Mouse (Mus musculus) forebrain, embryonic 14.5 days (tissue): ENCODE measurements around the gene Hist1h3d. TPM values are rescaled to one million over a fixed set of nuclear protein-coding genes. Genes with fewer than 3 reads are reported as not detected.
A peak's percentile ranks its signal among the peaks of the same experiment; 100 is the strongest.
"Not testable (repeated sequence)": the region's sequence is repeated elsewhere in the genome, so short reads cannot be mapped to it uniquely, and the experiment has no call there.

ENCODE experiments used
- ATAC-seq: fragments of 200-750 bp; cut with Nextera tagmentation; 2 replicates; pipeline ENCODE4 v1.8.0; 2017; ENCODE audit warnings: mild to moderate bottlenecking, moderate library complexity
- DNase-seq: peaks from one replicate; pipeline ENCODE4 v3.0.0-alpha.2; 2015; ENCODE audit warnings: low spot score
- H3K27ac ChIP-seq: fragments of 300-500 bp; sonication (generic); 2 replicates; pipeline ENCODE4 v1.5.1; 2014; ENCODE audit warnings: low read depth, mild to moderate bottlenecking, control low read depth, low read length, moderate library complexity
- H3K27me3 ChIP-seq: fragments of 300-500 bp; sonication (generic); replicated peaks from 2 replicates; pipeline ENCODE4 v1.6.1; 2014; ENCODE audit warnings: low read length, control low read depth, mixed read lengths; ENCODE audit not compliant: control insufficient read depth, insufficient read depth
- H3K36me3 ChIP-seq: fragments of 300-500 bp; sonication (generic); 2 replicates; pipeline ENCODE4 v1.6.1; 2014; ENCODE audit warnings: low read length, control low read depth; ENCODE audit not compliant: control insufficient read depth, insufficient read depth
- H3K4me1 ChIP-seq: fragments of 300-500 bp; sonication (generic); 2 replicates; pipeline ENCODE4 v1.6.1; 2014; ENCODE audit warnings: antibody characterized with exemption, low read length, control low read depth; ENCODE audit not compliant: control insufficient read depth, insufficient read depth
- H3K4me2 ChIP-seq: fragments of 300-500 bp; sonication (generic); 2 replicates; pipeline ENCODE4 v1.6.1; 2014; ENCODE audit warnings: mild to moderate bottlenecking, control low read depth, low read length
- H3K4me3 ChIP-seq: fragments of 300-500 bp; sonication (generic); 2 replicates; pipeline ENCODE4 v1.5.1; 2014; ENCODE audit warnings: low read depth, low read length, control low read depth
- H3K9ac ChIP-seq: fragments of 300-500 bp; sonication (generic); 2 replicates; pipeline ENCODE4 v1.6.1; 2014; ENCODE audit warnings: mild to moderate bottlenecking, low read length, control low read depth, moderate library complexity
- H3K9me3 ChIP-seq: fragments of 300-500 bp; sonication (generic); replicated peaks from 2 replicates; pipeline ENCODE4 v1.6.1; 2016; ENCODE audit warnings: low read length, control low read depth, mixed read lengths; ENCODE audit not compliant: control insufficient read depth
- WGBS: fragments of 180-500 bp; shearing (Covaris S2); extraction: QIAGEN DNeasy Blood & Tissue Kit; methylation state at CpG from one replicate; pipeline ENCODE4 v1.1.7; 2014; 5-methylcytosine and 5-hydroxymethylcytosine counted together
- microRNA-seq: library from miRNA; unstranded; fragments of <30 nt; microRNA quantifications from one replicate; pipeline ENCODE4, GENCODE M21; 2016
- polyA plus RNA-seq: library from polyadenylated mRNA; unstranded; fragments of >200 nt; fragmentation: Nextera tagmentation; extraction: Ambion mirVana; gene quantifications from 2 replicates; pipeline ENCODE4 v1.2.1, GENCODE M21; 2014

The Hist1h3d gene
- polyA plus RNA-seq, 1 experiment from 2014 or later, result 5.8 TPM

DNA sequence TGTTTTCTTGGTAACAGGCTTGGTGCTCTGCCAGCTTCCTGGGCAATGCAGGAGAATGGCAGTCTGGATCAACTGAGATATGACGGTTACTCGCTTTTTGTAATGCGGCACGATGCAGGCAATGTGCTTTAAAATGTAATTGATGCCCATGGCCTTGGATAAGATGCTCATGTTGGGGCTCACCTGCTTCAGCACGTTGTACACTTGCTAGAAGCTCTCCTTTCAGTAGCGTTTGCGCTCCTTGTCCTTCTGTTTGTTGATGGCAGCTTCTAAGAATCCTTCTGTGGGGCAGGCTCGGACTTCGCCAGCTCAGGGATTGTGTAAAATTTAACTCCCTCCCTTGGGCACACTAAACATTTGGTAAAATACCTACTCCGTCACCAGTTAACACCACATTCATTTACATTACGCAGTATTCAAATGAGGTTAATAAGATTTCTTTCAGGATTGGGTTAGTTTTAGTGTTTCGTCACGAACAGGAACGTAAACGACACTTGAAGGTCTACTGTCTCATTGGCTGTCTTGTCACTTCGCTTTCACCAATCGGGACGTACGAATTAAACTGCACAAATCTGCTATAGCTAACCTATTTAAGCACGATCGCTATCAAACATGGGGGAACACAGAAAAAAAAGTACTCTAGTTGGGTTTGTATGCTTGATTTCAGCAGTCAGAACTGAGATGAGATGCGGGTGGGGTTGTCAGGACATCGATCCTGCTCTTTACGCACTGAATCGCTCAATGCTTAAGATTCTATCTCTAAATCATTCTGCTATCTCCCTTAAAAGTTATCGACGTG is 45.4 kb downstream of the Hist1h3d start, which contains the start of gene Hist1h2be:
Gene Hist1h2be, minus strand, starts transcription at position 392 of the 799 bp plus-strand sequence.
- Histone ChIP-seq H3K27me3 (no peaks in the 10 kb centered on the region), H3K4me2 (peak within 1 kb of the TSS; percentile 98), H3K4me1 (peaks cover 10% of the 10 kb centered on the region), H3K4me3 (peak within 1 kb of the TSS; percentile 60), H3K36me3 (no peaks in the 10 kb centered on the region), H3K27ac (peak within 1 kb of the TSS; percentile 81), H3K9me3 (no peaks in the 10 kb centered on the region), H3K9ac (peak within 1 kb of the TSS; percentile 91)
- DNase-seq (peak; percentile 98), ATAC-seq (peak; percentile 91)
- under 1% methylated on average over 27 of the region's 27 CpGs for WGBS

DNA sequence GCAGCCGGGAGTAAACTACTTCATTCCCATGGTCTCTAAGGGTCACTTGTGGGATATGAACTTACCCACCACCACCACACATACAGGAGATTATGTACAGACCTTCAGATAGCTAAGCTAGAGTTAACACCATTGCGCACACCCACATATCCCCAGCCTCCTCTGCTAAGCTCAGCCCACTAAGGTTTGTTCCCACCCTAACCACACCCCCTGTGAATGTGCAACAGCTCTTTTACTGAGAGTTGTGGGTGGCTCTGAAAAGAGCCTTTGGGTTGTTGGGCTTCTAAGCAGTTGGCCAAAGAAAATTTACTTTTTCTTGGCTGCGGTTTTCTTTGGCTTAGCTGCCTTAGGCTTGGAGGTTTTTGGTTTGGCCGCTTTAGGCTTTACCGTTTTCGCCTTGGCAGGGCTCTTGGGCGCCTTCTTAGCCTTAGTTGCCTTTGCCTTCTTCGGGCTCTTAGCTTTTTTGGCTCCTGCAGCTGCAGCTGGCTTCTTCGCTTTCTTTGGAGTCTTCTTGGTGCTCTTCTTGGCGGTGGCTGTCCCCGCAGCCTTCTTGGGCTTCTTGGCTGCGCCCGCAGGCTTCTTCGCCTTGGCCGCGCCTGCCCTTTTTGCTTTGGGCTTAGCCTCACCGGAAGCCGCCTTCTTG is 46.1 kb downstream of the Hist1h3d start:
- no peaks in the 10 kb centered on the region for H3K36me3 ChIP-seq
- H3K4me2 ChIP-seq, result peak overlapping the region; percentile 98
- H3K27me3 ChIP-seq, result no peaks in the 10 kb centered on the region
- ATAC-seq (peak; percentile 80), DNase-seq (peak; percentile 81)
- WGBS, result under 1% methylated on average over 18 of the region's 18 CpGs
- peaks cover 10% of the 10 kb centered on the region for H3K4me1 ChIP-seq
- peak overlapping the region; percentile 81 for H3K27ac ChIP-seq
- no peaks in the 10 kb centered on the region for H3K9me3 ChIP-seq
- peak overlapping the region; percentile 91 for H3K9ac ChIP-seq
- H3K4me3 ChIP-seq, result peak overlapping the region; percentile 60

DNA sequence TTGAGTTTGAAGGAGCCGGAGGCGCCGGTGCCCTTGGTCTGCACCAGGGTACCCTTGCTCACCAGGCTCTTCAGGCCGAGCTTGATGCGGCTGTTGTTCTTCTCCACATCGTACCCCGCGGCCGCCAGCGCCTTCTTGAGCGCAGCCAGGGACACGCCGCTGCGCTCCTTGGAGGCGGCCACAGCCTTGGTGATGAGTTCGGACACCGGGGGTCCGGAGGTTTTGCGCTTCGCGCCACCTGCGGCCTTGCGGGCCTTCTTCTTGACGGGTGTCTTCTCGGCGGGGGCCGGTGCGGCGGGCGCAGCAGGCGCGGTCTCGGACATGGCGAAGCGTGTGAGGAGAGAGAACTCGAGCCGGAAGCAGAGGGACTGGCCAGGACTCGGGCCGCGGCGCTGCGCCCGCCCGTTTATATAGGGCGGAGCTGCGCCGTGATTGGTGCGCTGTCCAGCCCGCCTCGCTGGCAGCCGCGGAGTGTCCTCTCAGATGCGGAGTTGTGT is 46.7 kb downstream of the Hist1h3d start, which contains the start of gene Hist1h1e:
Gene Hist1h1e, minus strand, starts transcription at position 384 of the 497 bp plus-strand sequence.
- DNase-seq (peak; percentile 92), ATAC-seq (peak; percentile 92)
- Histone ChIP-seq H3K9ac (peak within 1 kb of the TSS; percentile 91), H3K4me2 (peak within 1 kb of the TSS; percentile 98), H3K4me3 (peak within 1 kb of the TSS; percentile 60), H3K4me1 (peaks cover 10% of the 10 kb centered on the region), H3K27ac (peak within 1 kb of the TSS; percentile 81)
- not testable (repeated sequence) for H3K27me3 ChIP-seq, H3K36me3 ChIP-seq, H3K9me3 ChIP-seq
- under 1% methylated on average over 49 of the region's 53 CpGs for WGBS

DNA sequence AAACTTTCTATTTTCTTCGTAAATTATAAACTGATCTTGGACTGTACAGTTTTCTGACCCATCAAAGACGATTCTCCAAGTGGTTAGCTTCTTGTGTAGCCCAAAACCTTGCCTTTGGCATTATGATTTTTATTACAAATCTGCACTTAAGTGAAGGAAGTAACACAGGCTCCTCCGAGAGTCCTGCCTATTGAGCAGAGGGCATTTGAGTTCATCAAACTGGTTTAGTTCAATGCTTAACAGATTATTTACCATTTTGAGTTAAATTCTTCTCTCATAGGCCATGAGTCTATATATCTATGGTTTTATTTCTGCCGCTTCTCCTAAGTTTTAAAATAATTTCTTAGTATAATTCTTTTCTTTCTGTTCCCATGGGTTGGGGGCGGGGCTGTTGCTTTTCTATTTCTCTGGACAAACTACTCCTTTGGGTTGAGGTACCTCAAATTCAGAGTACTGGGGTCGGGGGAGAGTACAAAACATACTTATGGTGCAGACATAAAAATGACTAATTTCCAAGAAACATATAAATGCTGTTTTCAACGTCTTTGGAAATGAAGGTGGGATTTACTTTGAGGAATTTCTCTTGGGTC is 47.4 kb downstream of the Hist1h3d start:
- no peaks in the 10 kb centered on the region for H3K36me3 ChIP-seq
- peak overlapping the region; percentile 91 for H3K9ac ChIP-seq
- WGBS, result 26% methylated on average over 7 of the region's 7 CpGs
- peak overlapping the region; percentile 98 for H3K4me2 ChIP-seq
- H3K4me3 ChIP-seq, result peak overlapping the region; percentile 60
- H3K9me3 ChIP-seq, result no peaks in the 10 kb centered on the region
- H3K27me3 ChIP-seq, result no peaks in the 10 kb centered on the region
- peaks cover 10% of the 10 kb centered on the region for H3K4me1 ChIP-seq
- ATAC-seq, result no peak
- H3K27ac ChIP-seq, result peak overlapping the region; percentile 81
- DNase-seq, result peak; percentile 41

Small RNAs within 50 kb of the gene (microRNA-seq; reads per million reads assigned to microRNA genes)
- gene Gm44297, result not detected
- not detected for gene Gm44359
- gene Gm44394, result not detected

Other genes starting within 250 kb of the Hist1h3d start
- 49.6 and 59.5 TPM in 2 replicates for gene Zfp322a, start 206.6 kb upstream of the Hist1h3d start, polyA plus RNA-seq
- gene Abt1, start 151.9 kb upstream of the Hist1h3d start, polyA plus RNA-seq, result 12.9 and 13.8 TPM in 2 replicates
- 0.22 TPM in 1 of 2 replicates, not detected in the other for gene Btn1a1, start 109.9 kb upstream of the Hist1h3d start, polyA plus RNA-seq
- 0.10 TPM in 1 of 2 replicates, not detected in the other for gene Btn2a2, start 86.9 kb upstream of the Hist1h3d start, polyA plus RNA-seq
- gene Hist1h4h, start 44.7 kb upstream of the Hist1h3d start, polyA plus RNA-seq, result 4.3 and 7.1 TPM in 2 replicates
- gene Hist1h2af, start 41.9 kb upstream of the Hist1h3d start, polyA plus RNA-seq, result 1.9 and 4.4 TPM in 2 replicates
- gene Hist1h3g, start 40.3 kb upstream of the Hist1h3d start, polyA plus RNA-seq, result 2.2 and 5.3 TPM in 2 replicates
- gene Hist1h2bh, start 32.4 kb upstream of the Hist1h3d start, polyA plus RNA-seq, result 0.30 and 0.32 TPM in 2 replicates
- gene Hist1h3f, start 31.7 kb upstream of the Hist1h3d start, polyA plus RNA-seq, result 0.62 and 0.89 TPM in 2 replicates
- not detected in 2 replicates for gene Hist1h4f, start 24.1 kb upstream of the Hist1h3d start, polyA plus RNA-seq
- 0.36 and 0.52 TPM in 2 replicates for gene Hist1h1d, start 22.5 kb upstream of the Hist1h3d start, polyA plus RNA-seq
- 3.4 and 5.7 TPM in 2 replicates for gene Hist1h3e, start 13.4 kb upstream of the Hist1h3d start, polyA plus RNA-seq
- 65.4 and 105 TPM in 2 replicates for gene Hist1h2ae, start 4.5 kb upstream of the Hist1h3d start, polyA plus RNA-seq
- gene Hist1h2bg, start 4.4 kb upstream of the Hist1h3d start, polyA plus RNA-seq, result 2.3 and 4.3 TPM in 2 replicates
- 1.2 and 3.9 TPM in 2 replicates for gene Hist1h2bf, start 1.6 kb upstream of the Hist1h3d start, polyA plus RNA-seq
- 2.2 and 3.2 TPM in 2 replicates for gene Hist1h2ad, start 1.4 kb upstream of the Hist1h3d start, polyA plus RNA-seq
- gene Hist1h4d, start 5.8 kb downstream of the Hist1h3d start, polyA plus RNA-seq, result 61.0 and 106 TPM in 2 replicates
- 1.2 and 1.8 TPM in 2 replicates for gene Hist1h2be, start 45.4 kb downstream of the Hist1h3d start, polyA plus RNA-seq
- 12.2 and 17.8 TPM in 2 replicates for gene Hist1h1e, start 46.8 kb downstream of the Hist1h3d start, polyA plus RNA-seq
- 0.91 and 1.3 TPM in 2 replicates for gene Hist1h2ac, start 108.2 kb downstream of the Hist1h3d start, polyA plus RNA-seq
- gene Hist1h2bc, start 108.4 kb downstream of the Hist1h3d start, polyA plus RNA-seq, result 32.2 and 39.5 TPM in 2 replicates
- gene Hist1h1t, start 120.1 kb downstream of the Hist1h3d start, polyA plus RNA-seq, result not detected in 2 replicates
- gene Hist1h4c, start 122.7 kb downstream of the Hist1h3d start, polyA plus RNA-seq, result 2.9 and 6.5 TPM in 2 replicates
- gene Hfe, start 135.1 kb downstream of the Hist1h3d start, polyA plus RNA-seq, result 3.5 and 4.7 TPM in 2 replicates
- 16.9 and 25.2 TPM in 2 replicates for gene Hist1h1c, start 163.0 kb downstream of the Hist1h3d start, polyA plus RNA-seq
- 2.4 and 5.9 TPM in 2 replicates for gene Hist1h3c, start 169.8 kb downstream of the Hist1h3d start, polyA plus RNA-seq
- gene Hist1h2bb, start 171.0 kb downstream of the Hist1h3d start, polyA plus RNA-seq, result 1.3 and 1.5 TPM in 2 replicates
- gene Hist1h2ab, start 175.4 kb downstream of the Hist1h3d start, polyA plus RNA-seq, result 27.8 and 49.2 TPM in 2 replicates
- gene Hist1h3b, start 176.5 kb downstream of the Hist1h3d start, polyA plus RNA-seq, result 2.3 and 9.6 TPM in 2 replicates
- 3.5 and 4.7 TPM in 2 replicates for gene Hist1h4b, start 181.2 kb downstream of the Hist1h3d start, polyA plus RNA-seq
- gene Hist1h4a, start 185.5 kb downstream of the Hist1h3d start, polyA plus RNA-seq, result 0.97 TPM in 1 of 2 replicates, not detected in the other
- gene Hist1h3a, start 186.6 kb downstream of the Hist1h3d start, polyA plus RNA-seq, result 2.0 and 4.7 TPM in 2 replicates
- 2.3 and 2.4 TPM in 2 replicates for gene Hist1h1a, start 187.9 kb downstream of the Hist1h3d start, polyA plus RNA-seq
- gene Trim38, start 194.2 kb downstream of the Hist1h3d start, polyA plus RNA-seq, result not detected in 2 replicates
- gene Slc17a2, start 231.2 kb downstream of the Hist1h3d start, polyA plus RNA-seq, result not detected in 2 replicates